Mouse (Mus musculus): ENCODE measurements around the gene Kmt5c.

GRCm38 (mm10) chr7:4743354-4743753 is 3.4 kb downstream of the Kmt5c start:
- TF ChIP-seq CTCF (IDR thresholded peaks at IDR 0.05; ENCODE audit: borderline replicate concordance, extremely low read depth, insufficient read depth, insufficient read length): no peak
- TF ChIP-seq POLR2A (IDR thresholded peaks at IDR 0.05; ENCODE audit: borderline replicate concordance, extremely low read depth, insufficient read depth, insufficient read length, poor library complexity, severe bottlenecking): no peak
